Mouse (Mus musculus) thymus, adult 18-20 months (tissue): ENCODE data around the gene Kdelc2.

Experiments
- DNase-seq, 2 experiments: peaks; one replicate each; pipeline ENCODE4 v3.0.0; 2022; ENCODE audit warnings: mixed read lengths in 2 of 2

Gene Kdelc2

DNA sequence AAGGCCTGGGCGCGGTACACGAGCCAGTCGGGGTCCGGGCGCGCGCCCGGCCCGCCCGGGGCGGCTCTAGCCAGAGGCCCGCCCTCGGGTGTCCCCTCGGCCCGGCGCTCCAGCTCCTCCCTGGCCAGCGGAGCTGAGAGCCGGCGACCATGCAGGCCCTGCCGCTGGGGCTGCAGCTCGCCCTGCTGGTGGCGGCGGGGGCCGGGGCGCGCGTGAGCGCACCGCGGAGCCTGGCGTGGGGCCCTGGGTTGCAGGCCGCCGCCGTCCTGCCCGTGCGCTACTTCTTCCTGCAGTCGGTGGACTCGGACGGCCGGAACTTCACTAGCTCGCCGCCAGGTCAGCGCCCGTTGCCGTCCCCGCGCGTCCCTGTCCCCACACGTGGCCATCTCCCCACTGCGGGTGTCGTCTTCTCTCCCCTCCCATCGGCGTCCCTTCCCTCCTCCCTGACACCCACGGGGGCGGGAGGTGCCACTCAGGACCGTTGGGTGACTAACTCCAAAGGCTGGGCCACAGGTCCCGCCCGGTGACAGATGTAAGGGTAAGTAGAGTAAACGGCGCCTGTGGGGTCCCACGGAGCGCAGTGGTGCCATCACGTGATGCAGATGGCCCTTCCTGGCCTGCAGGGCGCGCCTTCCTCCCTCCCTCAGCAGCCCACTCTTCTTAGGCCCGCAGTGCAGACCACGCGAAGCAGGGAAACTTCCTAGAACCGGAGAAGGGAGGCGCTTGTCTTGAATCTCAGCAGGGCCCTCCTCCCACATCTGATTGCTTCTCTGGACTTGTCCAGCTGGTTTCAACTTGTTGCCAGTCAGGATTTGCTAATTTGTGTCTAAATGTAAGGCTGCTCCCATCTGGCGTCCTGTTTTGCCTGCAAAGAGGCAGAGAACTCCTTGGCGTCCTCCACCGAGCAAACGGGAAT lies at the start of gene Kdelc2:
Kdelc2 (plus strand) TSS at position 75 of the 916 bp plus-strand sequence.
- DNase-seq = peak in 1 of 2 experiments; percentile 20

DNA sequence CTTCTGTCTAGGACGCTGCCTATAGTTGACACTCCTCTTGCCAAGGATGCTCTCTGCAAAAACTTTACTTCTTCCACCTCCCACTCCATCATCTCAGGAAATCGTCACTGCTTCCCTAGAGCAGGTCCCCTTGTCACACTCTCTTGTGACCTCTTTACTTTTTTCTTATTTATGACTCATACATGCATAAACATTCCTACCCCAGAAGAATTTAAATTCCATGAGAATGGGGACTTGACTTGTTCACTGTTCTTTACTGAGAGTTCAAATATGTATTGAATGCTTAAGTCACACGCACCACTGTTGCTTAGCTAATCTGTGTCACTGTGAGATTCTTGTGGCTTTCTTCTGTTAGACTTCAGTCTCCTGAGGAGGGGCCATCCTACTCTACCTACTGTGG lies 48.7 kb upstream of the Kdelc2 start:
- no peak for DNase-seq

DNA sequence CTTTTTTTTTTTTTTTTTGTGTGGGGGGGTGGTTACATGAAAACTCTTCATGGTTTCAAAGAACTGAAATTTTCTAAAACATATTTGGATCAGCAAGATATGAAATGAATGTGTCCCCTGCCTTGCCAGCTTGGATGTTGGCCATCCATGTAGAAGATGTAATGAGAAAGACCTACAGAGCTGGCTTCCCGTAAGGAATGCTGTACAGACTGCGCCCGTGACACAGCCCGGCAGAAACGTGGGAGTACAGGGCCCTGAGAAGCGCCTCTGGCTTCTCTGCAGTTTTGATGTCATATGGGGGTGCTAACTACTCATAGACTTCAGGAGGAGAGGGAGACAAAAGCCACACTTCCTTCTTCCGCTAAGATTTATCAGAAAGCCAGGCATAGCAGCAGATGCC lies 44.2 kb upstream of the Kdelc2 start:
- no peak for DNase-seq

DNA sequence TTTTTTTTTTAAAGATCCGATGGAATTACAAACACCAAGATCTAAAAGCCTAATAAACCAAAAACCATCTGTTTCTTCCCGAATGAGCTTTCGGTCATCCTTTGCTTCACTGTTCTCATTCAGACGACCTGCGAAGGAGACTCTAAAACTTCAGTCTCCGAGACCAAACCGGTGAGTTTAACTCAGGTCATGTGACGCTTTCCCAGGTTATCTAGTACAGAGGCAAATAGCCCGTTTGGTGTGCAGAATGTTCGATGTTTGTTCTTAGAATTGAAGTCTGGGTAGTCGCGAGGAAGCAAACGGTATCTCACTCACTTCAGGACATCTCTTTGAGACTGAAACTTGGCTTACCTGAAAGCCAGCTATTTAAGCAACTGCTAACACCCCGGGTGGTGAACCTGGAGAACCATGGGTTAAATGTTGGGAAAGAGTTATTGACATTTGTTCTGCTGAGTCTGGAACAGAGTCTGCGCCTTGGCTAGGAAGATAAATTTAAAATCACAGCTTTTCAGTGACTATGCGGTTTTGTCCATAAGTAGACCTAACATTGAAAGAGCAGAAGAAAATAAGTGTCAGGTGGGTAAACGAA lies 43.4 kb upstream of the Kdelc2 start:
- no peak for DNase-seq

DNA sequence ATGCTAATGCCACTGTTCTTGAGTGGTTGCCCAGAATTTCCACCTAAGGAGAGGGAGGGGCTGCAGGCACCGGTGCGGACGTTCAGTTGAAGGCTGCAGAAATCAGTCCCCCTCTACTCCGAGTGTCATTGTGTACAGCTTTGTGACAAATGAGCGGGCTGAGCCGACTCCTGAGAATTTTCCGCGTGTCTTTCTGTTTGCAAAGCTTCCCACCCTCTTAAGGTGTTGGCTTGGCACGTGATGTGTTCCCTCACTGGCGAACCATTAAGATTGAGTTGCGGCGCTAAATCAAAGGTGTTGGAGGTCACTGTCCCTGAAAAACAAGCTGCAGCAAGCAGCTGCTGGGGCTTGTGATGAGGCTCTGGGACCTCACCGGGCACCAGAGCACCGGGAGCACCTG lies 42.9 kb upstream of the Kdelc2 start:
- DNase-seq = no peak

DNA sequence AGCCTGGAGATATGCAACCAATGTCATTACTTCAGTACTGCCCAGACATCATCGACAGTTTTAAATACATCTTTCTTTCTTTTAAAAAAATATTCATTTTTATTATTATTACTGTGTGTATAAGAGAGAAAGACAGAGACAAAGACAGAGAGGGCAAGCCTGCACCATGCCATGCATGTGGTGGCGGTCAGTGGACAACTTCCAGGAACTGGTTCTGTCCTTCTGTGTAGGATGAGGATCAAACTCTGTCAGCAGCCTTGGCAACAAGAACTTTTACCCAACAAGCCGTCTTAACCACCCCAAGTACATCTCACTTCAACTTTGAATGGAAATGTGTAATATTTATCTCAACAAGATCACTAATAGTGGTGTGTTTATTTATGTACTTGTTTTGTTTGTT lies 41.8 kb upstream of the Kdelc2 start:
- DNase-seq = no peak

DNA sequence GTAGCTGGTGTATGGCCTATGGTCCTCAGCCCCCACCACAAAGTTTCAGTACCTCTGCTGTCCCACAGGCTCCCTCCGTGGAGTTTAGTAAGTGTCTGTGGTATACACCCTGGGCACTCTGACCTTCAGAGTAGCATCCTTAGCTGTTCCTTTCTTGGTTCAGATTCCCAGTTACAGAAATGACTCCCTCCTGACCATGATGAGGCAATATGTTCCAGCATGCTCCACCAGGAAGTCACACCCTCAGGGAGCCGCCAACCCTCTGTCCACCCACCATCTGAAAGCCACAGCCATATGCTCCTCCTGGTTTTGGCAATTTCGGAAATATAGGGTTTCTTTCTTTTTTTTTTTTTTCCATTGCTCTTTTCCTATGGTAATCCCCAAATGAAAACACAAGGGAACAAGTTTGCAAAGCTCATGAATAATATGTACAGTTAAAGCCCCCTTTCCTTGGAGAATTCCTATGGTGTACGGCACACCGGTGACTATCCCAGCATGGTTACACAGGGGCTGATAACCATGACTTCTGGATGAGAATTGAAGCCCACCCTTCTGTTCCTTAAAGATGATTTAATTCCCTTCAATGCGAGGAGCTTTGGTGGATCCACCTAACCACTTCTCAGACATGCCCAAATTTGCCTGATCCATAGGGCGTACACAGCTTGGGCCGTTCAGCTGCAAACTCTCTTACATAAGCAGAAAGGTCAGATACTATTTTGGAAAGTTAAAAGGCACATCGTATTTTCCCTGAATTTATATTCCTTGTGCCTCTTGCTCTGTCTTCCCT lies 39.0 kb upstream of the Kdelc2 start:
- DNase-seq = no peak

DNA sequence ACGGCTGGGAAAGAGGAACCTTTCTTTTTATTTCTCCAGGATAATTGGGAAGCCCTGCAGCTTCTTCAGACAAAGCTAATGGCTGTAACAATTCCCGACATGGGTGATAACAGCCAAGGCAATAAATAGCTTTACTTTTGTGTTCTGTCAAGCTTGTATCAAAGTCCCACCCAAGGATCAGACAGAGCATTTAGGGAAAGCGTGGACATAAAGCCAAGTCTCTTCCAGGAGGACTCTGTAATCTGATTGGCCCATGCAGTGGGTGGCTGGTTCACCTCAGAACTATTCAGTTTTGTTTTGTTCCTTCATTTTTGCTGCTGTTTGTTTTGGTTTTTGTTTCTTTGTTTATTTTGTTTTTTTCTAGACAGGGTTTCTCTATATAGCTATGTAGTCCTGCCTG lies 38.1 kb upstream of the Kdelc2 start:
- no peak for DNase-seq

DNA sequence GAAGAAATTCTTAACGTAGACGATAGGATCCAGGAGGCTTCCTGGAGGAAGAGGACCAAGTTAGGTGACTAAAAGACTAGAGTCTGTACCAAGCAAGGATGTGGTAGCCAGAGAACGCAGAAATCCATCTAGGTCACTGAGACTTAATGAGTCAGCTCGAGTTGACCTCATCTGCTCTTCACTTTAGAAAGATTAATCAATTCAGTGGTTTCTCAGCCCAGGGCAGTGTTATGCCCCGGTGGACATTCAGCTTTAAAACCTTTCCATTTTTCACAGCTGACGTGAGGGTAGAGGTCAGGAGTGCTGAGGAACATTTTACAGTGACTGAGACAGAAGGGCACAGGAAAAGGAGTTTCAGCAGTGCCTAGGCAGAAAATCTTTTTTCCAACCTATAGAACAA lies 37.4 kb upstream of the Kdelc2 start:
- DNase-seq = no peak

DNA sequence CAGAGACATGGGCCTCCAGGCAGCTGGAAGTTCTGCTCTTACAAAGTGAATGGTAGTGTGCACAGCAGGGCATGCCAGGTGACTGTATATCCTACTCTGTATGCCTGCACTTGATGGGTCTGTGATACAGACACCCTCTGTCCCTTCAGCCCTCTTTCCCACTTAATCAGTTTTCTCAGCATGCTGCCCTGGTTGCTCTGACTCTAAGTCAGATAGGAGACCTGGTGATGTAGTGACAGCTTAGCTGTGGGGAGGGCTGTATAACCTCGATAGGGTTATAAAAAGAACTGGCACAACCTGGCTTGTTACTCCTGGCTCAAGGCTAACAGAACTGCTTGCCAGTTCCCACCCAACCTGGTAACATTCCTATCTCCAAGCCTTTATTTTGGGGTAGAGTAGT lies 34.6 kb upstream of the Kdelc2 start:
- no peak for DNase-seq

DNA sequence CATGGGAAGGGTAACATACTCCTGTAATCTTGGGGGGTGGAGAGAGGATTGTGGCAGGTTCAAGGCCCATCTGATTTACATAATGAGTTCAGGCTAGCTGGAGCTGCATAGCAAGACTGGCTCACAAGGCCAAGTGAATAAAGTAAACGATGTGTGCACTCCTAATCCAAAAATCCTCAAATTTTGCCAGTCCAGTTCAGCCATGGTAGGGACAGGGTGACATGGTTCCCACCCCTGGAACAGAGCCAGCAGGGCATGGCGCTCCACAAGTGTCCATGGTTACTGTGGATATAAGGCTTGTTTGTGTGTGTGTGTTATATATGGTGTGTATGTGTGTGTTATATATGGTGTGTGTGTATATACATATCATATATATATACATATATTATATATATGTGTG lies 33.5 kb upstream of the Kdelc2 start:
- no peak for DNase-seq

DNA sequence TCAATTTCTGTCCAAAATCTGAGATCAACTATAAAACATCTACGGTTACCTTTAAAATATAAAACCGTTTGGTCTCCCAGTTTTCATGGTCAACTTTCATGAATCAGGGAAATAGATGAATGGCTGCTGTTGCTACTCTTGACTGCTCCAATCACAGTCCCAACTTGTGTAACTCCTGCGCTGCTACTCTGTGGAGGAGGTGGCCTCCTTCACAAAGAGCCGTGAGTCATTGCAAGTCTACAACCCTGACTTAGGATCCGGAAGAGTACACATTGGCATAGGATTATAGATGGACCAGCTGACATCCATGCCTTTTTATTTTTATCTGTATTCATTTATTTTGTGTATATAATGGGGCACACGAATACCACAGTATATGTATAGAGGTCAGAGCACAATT lies 31.9 kb upstream of the Kdelc2 start:
- no peak for DNase-seq

DNA sequence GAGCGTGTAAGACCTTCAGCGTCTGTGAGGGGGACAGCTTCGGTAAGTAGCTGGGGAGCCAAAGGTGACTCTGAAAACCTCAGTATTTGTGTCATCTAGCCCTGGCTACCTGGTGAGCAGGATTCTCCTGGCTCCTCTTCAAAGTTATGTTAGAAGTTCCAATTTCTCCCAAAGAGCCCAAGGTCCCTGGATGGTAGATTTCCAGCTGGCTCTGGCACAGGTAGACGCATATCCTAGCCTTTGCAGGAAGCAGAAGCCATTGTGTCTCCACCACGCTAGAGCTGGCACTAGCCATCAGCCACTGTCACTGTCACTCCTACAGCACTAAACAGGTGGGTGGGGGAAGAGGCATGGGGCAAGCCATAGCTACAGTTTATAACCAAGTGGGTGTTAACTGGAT lies 30.7 kb upstream of the Kdelc2 start:
- DNase-seq = no peak

DNA sequence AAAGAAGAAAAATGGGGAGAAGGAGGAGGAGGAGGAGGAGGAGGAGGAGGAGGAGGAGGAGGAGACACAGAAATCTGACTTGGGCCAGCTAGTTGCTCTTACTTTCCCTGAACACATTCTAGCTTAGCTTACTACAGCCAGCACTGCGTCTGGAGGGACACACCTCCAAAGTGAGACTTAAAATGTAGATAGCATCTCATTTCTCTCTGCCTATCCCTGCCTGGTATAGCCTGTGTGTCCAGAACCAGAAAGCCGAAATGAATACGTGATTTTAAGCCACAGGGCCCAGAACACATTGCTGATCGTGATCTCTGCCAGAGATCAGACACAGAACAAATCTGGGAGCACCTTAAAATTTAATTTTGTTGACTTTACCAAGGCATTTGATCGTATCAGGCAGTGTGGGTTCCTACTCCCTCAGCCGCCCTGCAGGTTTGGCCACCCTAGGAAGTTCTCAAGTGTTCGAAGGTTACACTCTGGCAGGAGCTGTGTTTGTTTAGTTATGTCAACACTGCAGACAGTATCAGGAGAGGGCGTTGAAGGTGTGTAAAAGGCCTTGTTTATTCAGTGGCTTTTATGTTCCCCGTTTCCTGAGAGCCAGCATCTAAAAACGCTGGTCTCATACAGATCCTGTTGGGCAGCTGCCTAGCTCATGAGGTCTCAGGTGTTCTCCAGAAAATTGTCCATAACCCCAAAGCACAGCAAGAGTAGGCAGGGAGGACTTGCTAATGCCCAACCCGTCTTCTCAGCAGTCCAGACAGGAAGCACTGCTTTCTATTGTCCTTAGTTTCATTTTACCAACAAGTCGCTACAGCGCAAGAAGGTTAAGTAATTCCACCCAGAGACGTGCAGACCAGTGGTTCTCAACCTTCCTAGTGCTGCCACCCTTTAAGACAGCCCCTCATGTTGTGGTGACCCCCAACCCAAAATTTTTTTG lies 27.3 kb upstream of the Kdelc2 start:
- DNase-seq = no peak

DNA sequence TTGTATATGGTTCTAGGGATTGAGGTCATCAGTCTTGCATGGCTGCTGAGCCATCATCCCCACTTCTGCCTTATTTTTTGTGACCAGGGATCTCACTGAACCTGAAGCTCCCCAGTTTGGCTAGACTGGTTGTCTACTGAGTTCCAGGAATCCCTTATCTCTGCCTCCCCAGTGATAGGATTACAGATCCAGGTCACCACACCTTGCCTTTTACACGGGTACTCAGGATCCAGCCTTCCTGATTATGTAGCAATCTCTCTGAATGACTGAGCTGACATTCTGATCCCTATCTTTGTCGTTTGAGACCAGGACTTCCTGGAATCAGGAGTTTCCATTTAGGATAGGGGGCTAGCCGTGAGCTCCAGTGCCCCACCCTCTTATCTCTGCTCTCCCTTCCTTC lies 12.5 kb upstream of the Kdelc2 start:
- no peak for DNase-seq

DNA sequence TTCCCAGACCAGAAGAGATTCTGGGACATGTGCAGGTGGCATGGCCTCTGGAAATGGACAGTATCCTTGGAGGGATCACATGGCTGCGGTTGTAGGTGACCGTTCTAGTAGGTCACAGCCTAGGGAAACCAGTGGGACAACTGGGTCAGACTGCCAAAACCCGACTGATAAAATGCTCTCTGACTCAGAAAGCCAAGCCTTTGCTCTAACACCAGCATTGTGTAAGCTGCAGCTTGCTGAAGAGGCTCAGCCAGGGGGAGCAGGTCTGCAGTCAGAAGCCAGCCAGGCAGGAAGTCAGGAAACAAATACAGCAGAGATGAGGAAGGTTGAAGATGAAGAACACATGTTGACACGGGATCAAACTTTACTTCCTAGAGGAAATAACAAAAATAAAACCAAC lies 7.9 kb upstream of the Kdelc2 start:
- DNase-seq = no peak

DNA sequence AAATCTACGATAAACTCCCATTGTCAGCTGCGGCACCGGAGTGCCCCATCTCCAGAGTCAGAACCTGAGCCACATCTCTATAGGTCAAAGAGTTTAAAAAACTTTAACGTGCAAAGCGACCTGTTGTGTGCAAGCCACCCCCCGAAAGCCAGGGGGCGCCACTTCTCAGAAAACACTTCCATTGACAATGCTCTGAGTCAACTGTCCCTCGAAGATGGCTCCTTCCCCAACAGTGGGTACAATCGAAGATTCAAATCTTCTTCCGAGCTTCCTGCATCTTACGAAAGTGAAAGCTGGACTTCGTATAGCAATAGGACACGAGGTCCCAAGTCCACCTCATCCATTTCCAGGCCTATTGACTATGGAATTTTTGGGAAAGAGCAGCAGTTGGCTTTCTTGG lies 7.0 kb upstream of the Kdelc2 start:
- DNase-seq = no peak

DNA sequence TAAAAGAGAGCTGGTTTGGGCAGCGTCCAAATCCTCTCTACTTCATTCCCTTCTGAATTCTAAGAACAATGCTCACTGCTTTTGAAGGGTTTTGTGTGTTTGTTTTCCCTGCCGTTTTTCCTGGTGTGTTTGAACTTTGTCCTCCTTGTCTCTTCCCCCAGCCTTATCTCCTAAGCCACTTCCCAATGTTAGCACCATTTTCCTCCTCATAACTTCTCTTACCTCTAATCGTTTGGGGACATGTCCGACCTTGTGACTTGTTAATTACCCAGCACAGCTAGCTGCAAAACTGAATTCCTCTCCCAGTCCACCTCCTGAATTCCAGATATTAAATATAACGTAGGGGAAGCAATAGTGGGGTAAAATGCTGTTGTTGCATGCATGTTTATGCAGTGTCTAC lies 6.2 kb upstream of the Kdelc2 start:
- no peak for DNase-seq

DNA sequence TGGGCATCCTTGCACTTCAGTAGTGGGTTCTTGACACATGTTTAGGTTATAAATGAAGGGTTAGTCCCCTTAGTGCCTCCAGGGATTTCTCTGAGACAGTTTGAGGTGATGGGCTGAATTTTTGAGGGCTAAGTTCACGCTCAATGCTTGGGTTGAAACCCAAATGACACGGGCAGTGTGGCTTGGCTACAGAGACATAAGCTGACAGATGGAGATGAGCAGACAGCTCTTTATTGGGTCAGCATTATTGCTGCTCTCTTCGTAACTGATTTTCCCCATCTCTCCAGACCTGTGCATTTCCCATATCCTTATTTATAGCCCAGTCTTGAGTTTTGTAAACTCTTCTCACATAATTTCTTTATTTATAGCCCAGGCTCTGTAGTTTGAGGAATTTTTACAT lies 5.7 kb upstream of the Kdelc2 start:
- DNase-seq = no peak

DNA sequence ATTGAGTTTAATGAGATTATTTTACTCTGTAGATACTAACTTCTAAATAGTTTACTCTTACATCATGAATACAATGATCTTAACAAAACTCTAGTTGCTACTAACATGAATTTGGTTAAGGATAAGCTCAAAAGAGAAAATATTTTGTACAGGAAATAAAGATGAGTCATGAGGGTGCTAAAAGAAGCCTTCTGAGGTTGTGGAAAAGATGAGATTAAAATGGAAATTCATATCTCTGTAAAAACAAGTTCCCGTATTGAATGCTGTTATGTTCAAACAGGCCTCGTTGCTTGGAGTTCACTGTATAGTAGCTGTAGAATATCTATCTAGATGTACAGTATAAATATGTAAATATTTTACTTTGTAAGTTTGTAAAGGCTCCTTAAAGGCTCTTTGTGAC lies 3.2 kb upstream of the Kdelc2 start:
- DNase-seq = no peak

DNA sequence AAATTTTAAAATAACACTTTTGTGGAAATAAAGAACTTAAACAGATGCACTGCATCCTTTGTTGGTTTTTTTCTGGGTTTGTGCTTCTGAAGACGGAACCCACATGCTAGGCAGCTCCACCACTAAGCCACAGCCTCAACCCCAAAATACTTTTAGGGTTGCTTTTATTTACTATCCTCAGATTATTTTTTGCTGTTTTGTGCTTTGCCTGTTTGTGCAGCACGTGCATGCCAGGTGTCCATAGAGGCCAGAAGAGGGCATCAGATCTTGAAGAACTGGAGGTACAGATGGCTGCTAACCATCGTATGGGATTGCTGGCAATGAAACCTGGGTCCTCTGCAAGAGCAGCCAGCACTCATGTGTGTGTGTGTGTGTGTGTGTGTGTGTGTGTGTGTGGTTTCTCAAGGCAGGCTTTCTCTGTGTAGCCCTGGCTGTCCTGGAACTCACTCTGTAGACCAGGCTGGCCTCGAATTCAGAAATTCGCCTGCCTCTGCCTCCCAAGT lies 2.7 kb upstream of the Kdelc2 start:
- no peak for DNase-seq

DNA sequence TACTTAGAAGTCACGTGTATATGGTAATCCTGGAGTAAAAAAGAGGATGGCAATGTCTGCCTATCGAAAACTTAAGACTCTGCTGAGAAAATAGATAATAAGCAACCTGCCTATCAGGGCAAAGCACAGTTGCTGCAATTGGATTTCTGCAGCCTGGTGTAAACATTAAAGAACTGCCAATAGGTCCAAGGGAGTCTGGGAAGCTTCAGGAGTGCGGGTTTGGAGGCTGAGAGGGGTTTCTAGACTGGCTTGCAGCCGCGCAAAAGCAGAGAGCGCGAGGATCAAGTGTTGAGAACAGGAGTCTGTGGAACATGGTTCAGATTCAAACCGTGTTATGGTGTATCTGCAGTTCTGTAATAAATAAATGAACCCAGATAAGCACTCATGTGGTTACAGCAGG lies 1.0 kb downstream of the Kdelc2 start:
- no peak for DNase-seq

DNA sequence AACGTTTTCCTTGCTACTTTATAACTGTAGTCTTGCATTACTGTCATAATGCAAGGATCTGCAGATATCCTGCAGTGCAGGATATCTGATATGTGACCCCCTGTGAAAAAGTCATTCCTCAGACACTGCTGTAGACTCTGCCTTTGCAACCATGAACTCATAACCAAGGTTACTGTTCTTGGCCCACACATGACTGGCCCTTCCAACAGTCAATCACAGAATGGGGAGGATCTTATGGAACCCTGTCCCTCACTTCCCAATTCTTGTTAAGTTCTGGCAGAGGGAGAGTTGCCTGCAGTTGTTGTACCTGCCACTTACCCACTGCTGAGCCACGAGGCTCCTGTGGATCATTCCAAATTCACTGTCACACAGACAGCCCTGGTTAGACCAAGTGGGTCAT lies 3.6 kb downstream of the Kdelc2 start:
- DNase-seq = no peak
